1 mouse cellular context compared by ENCODE assay signal in genomic region chr1:170868905-170869283, GRCm38 (mm10).
TF ChIP-seq lines count a peak whose summit lies in the region.

No protein-coding gene starts in this region.

TF ChIP-seq in CH12.LX, 34 proteins besides CTCF, POLR2A, EP300 and RAD21:
- no peak for TF ChIP-seq MEF2A (IDR thresholded peaks at IDR 0.05; ENCODE audit: borderline replicate concordance, low read depth, low read length)
- TF ChIP-seq BHLHE40 (IDR thresholded peaks at IDR 0.05; ENCODE audit: low read depth, low read length) = no peak
- no peak for TF ChIP-seq IRF4 (IDR thresholded peaks at IDR 0.05; ENCODE audit: low read depth, low read length)
- TF ChIP-seq MAZ (IDR thresholded peaks at IDR 0.05; ENCODE audit: low read depth, low read length) = no peak
- TF ChIP-seq KAT2A (IDR thresholded peaks at IDR 0.05; ENCODE audit: insufficient replicate concordance, low read length) = no peak
- TF ChIP-seq POLR2AphosphoS2 (IDR thresholded peaks at IDR 0.05; ENCODE audit: low read depth, low read length) = no peak
- no peak for TF ChIP-seq ETS1 (conservative IDR thresholded peaks at IDR 0.05; ENCODE audit: low read depth, low read length)
- TF ChIP-seq JUN (IDR thresholded peaks at IDR 0.05; ENCODE audit: insufficient read depth, low read depth, low read length) = no peak
- no peak for TF ChIP-seq E2F4 (IDR thresholded peaks at IDR 0.05; ENCODE audit: insufficient replicate concordance, low read depth, low read length)
- no peak for TF ChIP-seq MYC (IDR thresholded peaks at IDR 0.05; ENCODE audit: low read depth, low read length)
- TF ChIP-seq ZMIZ1 (IDR thresholded peaks at IDR 0.05; ENCODE audit: low read depth, low read length) = no peak
- no peak for TF ChIP-seq MAFK (IDR thresholded peaks at IDR 0.05; ENCODE audit: insufficient replicate concordance, low read length)
- TF ChIP-seq CHD2 (IDR thresholded peaks at IDR 0.05; ENCODE audit: low read length) = no peak
- TF ChIP-seq UBTF (IDR thresholded peaks at IDR 0.05; ENCODE audit: low read depth, low read length) = no peak
- TF ChIP-seq RCOR1 (conservative IDR thresholded peaks at IDR 0.05; ENCODE audit: low read depth, low read length) = no peak
- TF ChIP-seq SMC3 (IDR thresholded peaks at IDR 0.05; ENCODE audit: low read depth, low read length) = no peak
